Mouse (Mus musculus) E14TG2a.4 (cell line): ENCODE results near the gene Ccm2.

ENCODE experiments used
- CTCF ChIP-seq: conservative IDR thresholded peaks from 2 replicates; pipeline ENCODE4 v1.5.1; 2014; ENCODE audit warnings: low read length
- POU5F1 ChIP-seq: IDR thresholded peaks from 2 replicates; pipeline ENCODE4 v1.6.1; 2014; ENCODE audit warnings: low read length, borderline replicate concordance

DNA sequence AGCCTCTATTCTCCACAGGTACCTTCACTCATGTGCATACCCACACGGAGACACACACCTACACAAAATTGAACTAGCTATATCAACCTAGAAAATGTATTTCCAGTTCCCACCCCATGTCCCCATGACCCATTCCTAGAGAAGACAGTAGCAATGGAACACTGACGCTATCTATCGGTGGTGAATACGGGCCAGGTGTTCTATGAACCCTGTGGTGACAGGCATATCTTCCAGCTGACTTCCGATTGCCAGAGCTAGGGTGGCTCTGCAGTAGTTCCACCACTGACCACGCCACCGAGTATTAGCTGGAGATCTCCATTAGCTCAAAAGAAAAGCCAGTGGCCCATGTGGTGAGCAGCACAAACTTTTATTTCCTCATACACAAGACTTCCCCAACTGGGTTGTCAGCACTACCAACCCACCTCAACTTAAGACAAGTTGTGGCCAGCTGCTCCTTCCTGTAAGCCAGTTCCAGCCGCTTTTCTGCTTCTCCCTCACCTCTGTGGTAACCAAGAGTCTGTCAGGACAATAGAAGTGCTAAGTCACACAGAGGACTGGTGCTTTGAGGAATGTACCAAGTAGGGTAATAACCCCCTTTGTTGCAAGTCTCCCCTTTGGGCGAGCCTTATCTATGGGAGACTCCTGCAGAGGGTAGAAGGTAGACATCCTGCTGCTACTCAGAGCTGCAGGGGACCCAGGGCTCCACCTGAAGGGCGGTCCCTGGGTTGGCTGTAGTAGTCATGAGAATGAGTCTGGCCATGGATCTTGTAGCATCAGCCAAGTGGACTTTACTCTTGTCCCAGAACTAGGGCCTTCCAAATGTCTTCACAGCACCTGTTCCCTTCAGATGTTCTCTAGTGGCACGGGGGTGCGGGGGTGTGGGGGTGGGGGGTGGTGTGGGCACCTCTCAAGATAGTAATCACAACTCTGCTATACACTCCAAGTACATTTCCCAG is 68.8 kb downstream of the Ccm2 start:
- no peak for TF ChIP-seq CTCF
- TF ChIP-seq POU5F1 = no peak
